Mouse (Mus musculus): Measurements from ENCODE around the gene Psmb3. TPM values are rescaled to one million over a fixed set of nuclear protein-coding genes. Genes with fewer than 3 reads are reported as not detected.
A peak's percentile ranks its signal among the peaks of the same experiment; 100 is the strongest.

Psmb3 gene
- polyA plus RNA-seq, 1 experiment from 2014 or later = 359 TPM

DNA sequence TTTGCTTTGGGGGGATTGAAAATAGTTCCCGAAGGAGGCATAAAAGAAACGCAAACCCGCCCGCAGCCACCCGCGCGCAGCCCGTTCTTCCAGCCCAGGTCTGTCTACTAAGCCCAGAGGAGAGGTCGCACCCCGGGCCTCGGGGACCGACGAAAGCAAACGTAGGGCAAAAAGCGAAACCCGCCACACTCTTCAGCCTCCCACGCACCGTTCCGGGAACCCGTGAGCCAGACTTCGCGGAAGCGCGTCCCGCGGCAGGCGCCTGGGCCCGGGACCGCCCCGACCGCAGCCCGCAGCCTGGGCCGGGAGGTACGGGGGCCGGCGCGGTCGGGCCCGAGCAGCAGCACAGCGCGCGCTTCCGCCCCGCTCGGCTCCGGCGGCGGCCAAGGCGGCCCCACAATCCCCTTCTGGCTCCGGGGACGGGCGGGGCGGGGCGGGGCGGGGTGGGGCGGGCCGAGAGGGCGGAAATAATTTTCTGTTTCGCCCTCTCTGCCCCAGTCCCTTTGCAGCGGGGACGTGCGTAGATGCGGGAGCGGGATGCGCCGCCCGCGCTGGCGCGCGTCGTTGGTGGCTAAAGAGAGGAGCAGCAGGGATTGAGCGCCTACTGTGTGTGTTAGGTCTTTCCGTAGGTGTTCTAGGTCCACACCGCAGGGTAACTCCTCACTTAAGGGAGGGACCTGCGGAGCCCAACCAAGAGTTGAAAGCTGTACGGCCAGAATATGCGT, 43.0 kb upstream of the Psmb3 start:
- peak; percentile 81 for ATAC-seq (replicated peaks; ENCODE audit: extremely low read depth, insufficient read depth, low FRiP score)
- WGBS = under 1% methylated on average over 72 of the region's 78 CpGs
- H3K9me3 ChIP-seq (replicated peaks; ENCODE audit: control insufficient read depth, low read length) = no peaks in the 10 kb centered on the region

GRCm38 (mm10) chr11:97660734-97661647, 42.2 kb upstream of the Psmb3 start:
- Histone ChIP-seq H3K9me3 (replicated peaks; ENCODE audit: control insufficient read depth, low read length) (no peaks in the 10 kb centered on the region), H3K4me3 (ENCODE audit: low read length) (peak overlapping the region; percentile 89), H3K36me3 (ENCODE audit: control insufficient read depth, insufficient read depth) (peaks cover 5% of the 10 kb centered on the region), H3K9ac (ENCODE audit: low read length) (peak overlapping the region; percentile 86), H3K27me3 (ENCODE audit: control insufficient read depth, insufficient read depth, low read length) (no peaks in the 10 kb centered on the region), H3K27ac (ENCODE audit: low read length) (peak overlapping the region; percentile 94), H3K4me2 (ENCODE audit: low read depth, low read length) (peak overlapping the region; percentile 80), H3K4me1 (ENCODE audit: control insufficient read depth, insufficient read depth, low read length) (peaks cover 51% of the 10 kb centered on the region)
- ATAC-seq (replicated peaks; ENCODE audit: extremely low read depth, insufficient read depth, low FRiP score) = no peak
- 10% methylated on average over 27 of the region's 27 CpGs for WGBS

More for the DNA sequence above, 43.0 kb upstream of the Psmb3 start:
- Histone ChIP-seq H3K4me1 (ENCODE audit: control insufficient read depth, insufficient read depth, low read length) (peaks cover 51% of the 10 kb centered on the region), H3K4me3 (ENCODE audit: low read length) (peak overlapping the region; percentile 69), H3K27me3 (ENCODE audit: control insufficient read depth, insufficient read depth, low read length) (no peaks in the 10 kb centered on the region), H3K27ac (ENCODE audit: low read length) (peak overlapping the region; percentile 94), H3K4me2 (ENCODE audit: low read depth, low read length) (peak overlapping the region; percentile 80), H3K36me3 (ENCODE audit: control insufficient read depth, insufficient read depth) (no peaks in the 10 kb centered on the region), H3K9ac (ENCODE audit: low read length) (peak overlapping the region; percentile 86)

DNA sequence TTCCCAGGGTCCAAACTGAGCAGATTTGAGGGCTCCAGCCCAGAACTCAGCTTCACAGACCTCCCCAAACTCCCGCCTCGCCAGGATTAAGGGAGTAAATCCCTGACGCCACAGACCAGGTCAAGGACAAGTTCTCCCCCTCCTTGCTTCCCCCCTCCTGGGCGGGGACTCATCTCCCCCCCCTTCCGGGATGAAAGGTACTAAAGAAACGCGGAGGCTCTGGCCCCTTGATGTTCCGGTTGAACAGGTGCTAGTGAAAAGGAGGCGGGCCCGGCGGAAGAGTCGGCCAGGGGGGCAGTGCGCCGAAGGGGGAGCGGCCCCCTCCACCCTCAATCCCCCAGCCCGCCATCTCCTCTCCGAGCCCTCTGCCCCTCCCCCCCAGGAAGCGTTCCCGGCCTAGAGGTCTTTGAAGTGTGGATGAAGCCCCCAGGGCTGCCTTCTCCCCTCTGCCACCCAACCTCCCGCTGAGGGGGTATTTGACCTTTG, 41.5 kb upstream of the Psmb3 start:
- H3K4me2 ChIP-seq (ENCODE audit: low read depth, low read length) = peak overlapping the region; percentile 80
- H3K4me1 ChIP-seq (ENCODE audit: control insufficient read depth, insufficient read depth, low read length) = peaks cover 49% of the 10 kb centered on the region
- ATAC-seq (replicated peaks; ENCODE audit: extremely low read depth, insufficient read depth, low FRiP score) = 0 out of 2 replicates have a peak, but pooled peaks have one; percentile 1
- H3K27ac ChIP-seq (ENCODE audit: low read length) = peak overlapping the region; percentile 94
- H3K9ac ChIP-seq (ENCODE audit: low read length) = peak overlapping the region; percentile 86
- H3K9me3 ChIP-seq (replicated peaks; ENCODE audit: control insufficient read depth, low read length) = no peaks in the 10 kb centered on the region
- H3K4me3 ChIP-seq (ENCODE audit: low read length) = peak overlapping the region; percentile 89
- under 1% methylated on average over 20 of the region's 20 CpGs for WGBS
- H3K36me3 ChIP-seq (ENCODE audit: control insufficient read depth, insufficient read depth) = peaks cover 10% of the 10 kb centered on the region
- H3K27me3 ChIP-seq (ENCODE audit: control insufficient read depth, insufficient read depth, low read length) = no peaks in the 10 kb centered on the region

DNA sequence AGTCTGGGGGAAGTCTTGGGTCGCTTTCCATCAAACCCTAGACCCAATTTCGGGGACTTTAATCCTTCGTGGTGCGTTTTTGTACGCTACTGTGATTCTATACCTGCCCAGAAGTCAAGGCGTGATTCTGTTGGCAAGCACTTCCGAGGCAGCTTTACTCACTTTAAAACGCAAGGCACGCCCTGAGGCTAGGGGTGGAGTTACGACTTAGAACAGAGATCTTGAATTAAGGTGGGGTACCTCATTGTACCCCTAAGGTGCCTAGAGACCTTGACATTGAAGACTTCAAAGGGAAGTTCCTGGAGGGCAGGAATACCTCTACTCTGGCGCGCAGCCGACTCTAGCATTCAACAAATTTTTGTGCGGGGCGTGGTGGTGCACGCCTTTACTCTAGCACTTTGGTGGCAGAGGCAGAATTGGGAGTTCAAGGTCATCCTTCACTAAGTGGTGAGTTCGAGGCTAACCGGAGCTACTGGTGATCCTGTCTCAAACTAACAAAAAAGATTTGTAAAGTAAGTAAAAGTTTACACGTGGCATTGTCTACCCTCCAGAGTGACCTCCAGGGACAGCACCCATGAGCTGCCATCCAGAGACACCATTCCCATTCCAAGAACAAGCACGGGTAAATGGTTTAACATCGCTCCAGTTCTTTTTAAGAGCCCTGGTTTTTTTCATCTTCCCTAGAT, 40.8 kb upstream of the Psmb3 start:
- peak overlapping the region; percentile 86 for H3K9ac ChIP-seq (ENCODE audit: low read length)
- no peaks in the 10 kb centered on the region for H3K9me3 ChIP-seq (replicated peaks; ENCODE audit: control insufficient read depth, low read length)
- H3K27ac ChIP-seq (ENCODE audit: low read length) = peak overlapping the region; percentile 94
- no peak for ATAC-seq (replicated peaks; ENCODE audit: extremely low read depth, insufficient read depth, low FRiP score)
- peaks cover 15% of the 10 kb centered on the region for H3K36me3 ChIP-seq (ENCODE audit: control insufficient read depth, insufficient read depth)
- H3K4me3 ChIP-seq (ENCODE audit: low read length) = peak overlapping the region; percentile 89
- peaks cover 43% of the 10 kb centered on the region for H3K4me1 ChIP-seq (ENCODE audit: control insufficient read depth, insufficient read depth, low read length)
- peak overlapping the region; percentile 80 for H3K4me2 ChIP-seq (ENCODE audit: low read depth, low read length)
- no peaks in the 10 kb centered on the region for H3K27me3 ChIP-seq (ENCODE audit: control insufficient read depth, insufficient read depth, low read length)
- WGBS = 2% methylated on average over 21 of the region's 21 CpGs

- peak within 1 kb of the TSS; percentile 86 for H3K9ac ChIP-seq (ENCODE audit: low read length)
- H3K27ac ChIP-seq (ENCODE audit: low read length) = peak within 1 kb of the TSS; percentile 94
- peak within 1 kb of the TSS; percentile 89 for H3K4me3 ChIP-seq (ENCODE audit: low read length)
- peaks cover 41% of the 10 kb centered on the region for H3K4me1 ChIP-seq (ENCODE audit: control insufficient read depth, insufficient read depth, low read length)
- WGBS = under 1% methylated on average over 45 of the region's 76 CpGs
- H3K36me3 ChIP-seq (ENCODE audit: control insufficient read depth, insufficient read depth) = peaks cover 15% of the 10 kb centered on the region
- peak; percentile 63 for ATAC-seq (replicated peaks; ENCODE audit: extremely low read depth, insufficient read depth, low FRiP score)
- H3K4me2 ChIP-seq (ENCODE audit: low read depth, low read length) = peak within 1 kb of the TSS; percentile 80
- no peaks in the 10 kb centered on the region for H3K9me3 ChIP-seq (replicated peaks; ENCODE audit: control insufficient read depth, low read length)
- no peaks in the 10 kb centered on the region for H3K27me3 ChIP-seq (ENCODE audit: control insufficient read depth, insufficient read depth, low read length)
Observed at GRCm38 (mm10) chr11:97662893-97663527, 40.2 kb upstream of the Psmb3 start, which contains the start of gene Mllt6. Gene Mllt6 (plus strand): TSS chr11:97663414.

DNA sequence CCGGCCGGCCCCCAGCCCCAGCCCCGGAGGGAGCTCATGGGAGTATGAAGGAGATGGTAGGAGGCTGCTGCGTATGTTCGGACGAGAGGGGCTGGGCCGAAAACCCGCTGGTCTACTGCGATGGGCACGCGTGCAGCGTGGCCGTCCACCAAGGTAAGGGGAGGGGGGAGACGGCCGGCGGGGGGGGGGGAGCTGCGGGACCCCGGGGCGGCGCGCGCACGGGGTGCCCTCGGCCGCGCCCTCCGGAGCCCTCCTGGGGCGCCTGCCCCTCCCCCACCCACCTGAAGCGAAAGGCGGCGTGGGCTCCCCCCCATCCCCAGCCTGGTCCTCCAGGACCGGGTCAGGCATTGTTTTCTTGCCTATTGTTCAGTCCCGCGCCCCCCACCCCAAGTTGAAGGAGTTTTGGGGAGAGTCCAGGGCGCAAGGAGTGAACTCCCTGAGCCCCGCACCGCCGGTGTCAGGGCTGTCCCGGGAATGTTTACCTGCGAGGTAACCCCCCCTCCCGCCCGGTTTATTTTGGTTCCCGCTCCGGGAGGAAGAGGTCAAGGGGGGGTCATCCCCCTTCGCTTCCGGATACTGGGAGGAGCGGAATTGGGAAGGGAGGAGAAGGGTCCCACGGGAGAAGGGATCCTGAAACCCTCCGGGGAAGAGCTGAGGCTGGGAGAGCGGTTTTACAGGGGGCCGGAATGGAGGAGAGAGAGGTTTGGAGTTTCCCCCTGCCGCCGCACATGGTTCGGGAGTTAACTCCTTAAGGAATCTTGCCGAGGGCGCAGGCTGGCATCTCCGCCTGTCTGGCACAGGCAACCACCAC, 39.5 kb upstream of the Psmb3 start:
- Histone ChIP-seq H3K4me2 (ENCODE audit: low read depth, low read length) (peak overlapping the region; percentile 80), H3K9me3 (replicated peaks; ENCODE audit: control insufficient read depth, low read length) (no peaks in the 10 kb centered on the region), H3K27me3 (ENCODE audit: control insufficient read depth, insufficient read depth, low read length) (no peaks in the 10 kb centered on the region), H3K4me1 (ENCODE audit: control insufficient read depth, insufficient read depth, low read length) (peaks cover 43% of the 10 kb centered on the region), H3K36me3 (ENCODE audit: control insufficient read depth, insufficient read depth) (peaks cover 15% of the 10 kb centered on the region), H3K27ac (ENCODE audit: low read length) (peak overlapping the region; percentile 94), H3K9ac (ENCODE audit: low read length) (peak overlapping the region; percentile 86), H3K4me3 (ENCODE audit: low read length) (peak overlapping the region; percentile 89)
- WGBS = 1% methylated on average over 48 of the region's 57 CpGs
- ATAC-seq (replicated peaks; ENCODE audit: extremely low read depth, insufficient read depth, low FRiP score) = peak; percentile 5; the same call in 1 of the 2 replicates

DNA sequence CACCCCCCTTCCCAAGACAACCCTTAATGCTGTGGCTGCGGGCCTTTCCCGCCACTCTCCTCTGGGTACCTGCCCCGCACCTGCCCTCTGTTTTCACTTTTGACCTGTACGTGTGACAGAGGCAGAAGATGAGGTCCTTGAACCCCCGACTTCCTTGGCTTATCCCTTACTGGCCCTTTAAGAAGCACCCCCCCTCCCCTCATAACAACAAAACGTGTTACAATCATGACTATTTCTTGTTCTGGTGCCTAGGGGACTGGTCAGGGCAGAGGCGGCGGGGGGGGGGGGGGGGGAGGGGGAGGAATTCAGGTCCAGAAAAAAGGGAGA, 38.9 kb upstream of the Psmb3 start:
- peaks cover 43% of the 10 kb centered on the region for H3K4me1 ChIP-seq (ENCODE audit: control insufficient read depth, insufficient read depth, low read length)
- H3K4me2 ChIP-seq (ENCODE audit: low read depth, low read length) = peak overlapping the region; percentile 80
- no peak for ATAC-seq (replicated peaks; ENCODE audit: extremely low read depth, insufficient read depth, low FRiP score)
- H3K4me3 ChIP-seq (ENCODE audit: low read length) = peak overlapping the region; percentile 89
- peaks cover 15% of the 10 kb centered on the region for H3K36me3 ChIP-seq (ENCODE audit: control insufficient read depth, insufficient read depth)
- WGBS = 0% methylated on average over 7 of the region's 8 CpGs
- H3K9me3 ChIP-seq (replicated peaks; ENCODE audit: control insufficient read depth, low read length) = no peaks in the 10 kb centered on the region
- H3K27me3 ChIP-seq (ENCODE audit: control insufficient read depth, insufficient read depth, low read length) = no peaks in the 10 kb centered on the region
- peak overlapping the region; percentile 94 for H3K27ac ChIP-seq (ENCODE audit: low read length)
- H3K9ac ChIP-seq (ENCODE audit: low read length) = peak overlapping the region; percentile 86
